Mouse (Mus musculus) bone marrow, adult 2 months (tissue): ENCODE data around the gene Psmc3ip.

Source experiments
- CTCF ChIP-seq: fragments of 200-500 bp; IDR thresholded peaks from 2 replicates; pipeline ENCODE4 v1.5.1; 2011; ENCODE audit warnings: low read length, control low read depth; ENCODE audit not compliant: control insufficient read depth, insufficient read depth
- POLR2A ChIP-seq: fragments of 200-500 bp; IDR thresholded peaks from 2 replicates; pipeline ENCODE4 v1.6.1; 2011; ENCODE audit warnings: low read depth, mild to moderate bottlenecking, control low read depth, low read length, borderline replicate concordance; ENCODE audit not compliant: control insufficient read depth

DNA sequence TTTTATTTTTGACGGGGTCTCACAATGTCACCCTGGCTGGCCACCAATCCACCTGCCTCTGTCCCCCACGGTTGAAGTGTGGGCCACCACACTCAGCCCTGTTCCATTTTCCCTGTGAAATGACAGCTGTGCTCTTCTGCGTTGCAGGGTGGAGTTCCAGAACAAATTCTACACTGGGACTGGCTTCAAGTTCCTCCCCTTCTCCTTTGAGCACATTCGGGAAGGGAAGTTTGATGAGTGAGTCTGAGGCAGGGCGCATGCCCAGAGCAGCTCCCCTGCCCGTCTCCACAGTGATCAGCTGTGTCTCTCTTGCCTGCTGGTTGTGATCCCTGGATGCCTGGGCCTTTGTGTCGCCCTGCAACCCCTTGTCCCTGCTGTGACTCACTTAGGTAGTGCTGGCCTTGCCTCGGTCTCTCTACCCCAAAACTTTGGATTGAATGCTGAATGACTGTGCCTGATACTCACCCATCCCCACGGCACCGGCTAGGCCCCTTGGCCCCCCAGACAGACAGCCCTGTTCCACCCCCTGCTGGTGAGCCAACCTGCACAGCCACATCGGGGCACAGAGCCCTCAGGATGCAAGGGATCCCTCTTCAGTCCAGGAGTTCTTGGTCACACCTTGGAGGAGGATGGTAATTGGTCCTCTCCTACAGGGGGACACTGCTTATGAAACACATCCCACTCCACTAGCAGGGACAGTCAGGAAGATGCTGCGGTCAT lies 32.9 kb downstream of the Psmc3ip start:
- TF ChIP-seq CTCF = no peak
- TF ChIP-seq POLR2A = 0 out of 2 replicates have a peak, but pooled peaks have one; percentile 25
